Mouse (Mus musculus) embryonic facial prominence, embryonic 14.5 days (tissue): ENCODE measurements around the gene Dok1. TPM values are rescaled to one million over a fixed set of nuclear protein-coding genes. Genes with fewer than 3 reads are reported as not detected.

Experiments used
- ATAC-seq: fragments of 200-750 bp; cut with Nextera tagmentation; 2 replicates; pipeline ENCODE4 v1.8.0; 2017; ENCODE audit warnings: low read depth, moderate number of reproducible peaks, moderate TSS enrichment
- DNase-seq: peaks from one replicate; pipeline ENCODE4 v3.0.0-alpha.2; 2015; ENCODE audit warnings: low spot score
- H3K27ac ChIP-seq: fragments of 300-500 bp; sonication (generic); replicated peaks from 2 replicates; pipeline ENCODE4 v1.5.1; 2014; ENCODE audit warnings: low read depth, mild to moderate bottlenecking, low read length, moderate library complexity
- H3K27me3 ChIP-seq: fragments of 300-500 bp; sonication (generic); replicated peaks from 2 replicates; pipeline ENCODE4 v1.6.1; 2014; ENCODE audit warnings: low read length; ENCODE audit not compliant: control insufficient read depth, insufficient read depth
- H3K36me3 ChIP-seq: fragments of 300-500 bp; sonication (generic); 2 replicates; pipeline ENCODE4 v1.6.1; 2014; ENCODE audit warnings: low read length, mixed read lengths; ENCODE audit not compliant: control insufficient read depth, insufficient read depth
- H3K4me1 ChIP-seq: fragments of 300-500 bp; sonication (generic); 2 replicates; pipeline ENCODE4 v1.6.1; 2014; ENCODE audit warnings: antibody characterized with exemption, low read length; ENCODE audit not compliant: control insufficient read depth, insufficient read depth
- H3K4me2 ChIP-seq: fragments of 300-500 bp; sonication (generic); 2 replicates; pipeline ENCODE4 v1.6.1; 2014; ENCODE audit warnings: low read depth, mild to moderate bottlenecking, low read length, moderate library complexity, mixed read lengths
- H3K4me3 ChIP-seq: fragments of 300-500 bp; sonication (generic); 2 replicates; pipeline ENCODE4 v1.5.1; 2014; ENCODE audit warnings: low read depth, mild to moderate bottlenecking, low read length
- H3K9ac ChIP-seq: fragments of 300-500 bp; sonication (generic); 2 replicates; pipeline ENCODE4 v1.6.1; 2014; ENCODE audit warnings: low read depth, mild to moderate bottlenecking, low read length, moderate library complexity, mixed read lengths
- H3K9me3 ChIP-seq: fragments of 300-500 bp; sonication (generic); 2 replicates; pipeline ENCODE4 v1.6.1; 2016; ENCODE audit warnings: low read length; ENCODE audit not compliant: control insufficient read depth
- WGBS: fragments of 180-500 bp; shearing (Covaris S2); extraction: QIAGEN DNeasy Blood & Tissue Kit; methylation state at CpG from one replicate; pipeline ENCODE4 v1.1.7; 2014; 5-methylcytosine and 5-hydroxymethylcytosine counted together
- polyA plus RNA-seq: library from polyadenylated mRNA; unstranded; fragments of >200 nt; fragmentation: Nextera tagmentation; extraction: Ambion mirVana; gene quantifications from 2 replicates; pipeline ENCODE4 v1.2.1, GENCODE M21; 2014

Gene Dok1
- polyA plus RNA-seq, 1 experiment from 2014 or later = 6.7 TPM

DNA sequence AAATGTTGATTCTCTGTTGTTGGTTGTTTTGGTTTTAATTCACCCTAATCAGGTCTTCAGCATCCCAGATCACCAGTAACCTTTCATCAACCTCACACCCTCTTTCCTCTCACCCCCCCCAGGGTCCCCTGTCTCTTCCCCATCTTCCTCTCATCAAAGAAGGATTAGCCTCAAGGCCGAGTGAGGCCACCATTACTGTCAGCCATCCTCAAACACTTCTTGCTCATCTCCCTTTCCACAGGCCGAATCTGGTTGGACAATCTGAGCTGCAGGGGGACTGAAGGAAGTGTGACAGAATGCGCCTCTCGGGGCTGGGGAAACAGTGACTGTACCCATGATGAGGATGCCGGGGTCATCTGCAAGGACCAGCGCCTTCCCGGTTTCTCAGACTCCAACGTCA lies 3.9 kb upstream of the Dok1 start:
- H3K9ac ChIP-seq = no peak overlapping the region
- no peak overlapping the region for H3K4me2 ChIP-seq
- DNase-seq (no peak), ATAC-seq (no peak)
- H3K27me3 ChIP-seq = peaks cover 2% of the 10 kb centered on the region; the same call in 1 of the 2 replicates
- H3K27ac ChIP-seq = no peak overlapping the region
- H3K36me3 ChIP-seq = no peaks in the 10 kb centered on the region; the same call in 1 of the 2 replicates
- no peak overlapping the region for H3K4me3 ChIP-seq
- H3K9me3 ChIP-seq = no peaks in the 10 kb centered on the region
- peaks cover 20% of the 10 kb centered on the region for H3K4me1 ChIP-seq
- WGBS = 80% methylated on average over 8 of the region's 8 CpGs

DNA sequence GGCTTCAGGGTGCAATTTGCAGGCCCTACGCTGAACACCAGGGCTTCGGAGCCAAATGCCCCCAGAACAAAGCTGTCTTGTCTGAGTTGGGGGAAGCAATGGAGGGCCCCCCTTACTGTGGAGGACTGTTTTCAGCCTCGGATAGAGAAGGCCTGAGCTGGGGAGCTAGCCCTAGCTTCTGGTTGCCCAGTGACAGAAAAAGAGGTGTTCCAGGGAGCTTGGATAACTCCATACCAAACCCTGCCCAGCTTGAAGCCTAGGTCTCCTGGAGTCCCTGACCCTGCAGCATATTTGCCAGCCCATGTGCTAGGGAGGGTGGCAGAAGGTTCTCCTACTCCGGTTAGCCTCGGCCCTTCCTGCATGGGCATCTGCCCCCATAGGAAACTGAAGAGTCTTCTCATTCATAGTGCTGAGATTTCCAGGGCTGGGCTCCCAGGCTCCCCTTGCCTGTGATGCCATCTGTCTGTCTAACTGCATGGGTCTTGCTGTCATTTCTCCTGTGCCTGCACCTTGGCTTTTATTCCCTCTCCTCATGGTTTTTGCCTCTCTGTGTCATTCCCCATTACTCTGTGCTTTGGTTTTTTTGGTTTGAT lies 1.3 kb upstream of the Dok1 start:
- peak overlapping the region; percentile 63 for H3K4me2 ChIP-seq
- WGBS = 27% methylated on average over 5 of the region's 5 CpGs
- H3K27me3 ChIP-seq = peaks cover 14% of the 10 kb centered on the region; the same call in 1 of the 2 replicates
- H3K4me3 ChIP-seq = peak overlapping the region; percentile 56
- H3K4me1 ChIP-seq = peaks cover 25% of the 10 kb centered on the region
- 0 out of 2 replicates have a peak, but pooled peaks have one; percentile 5 for ATAC-seq
- peak overlapping the region; percentile 60 for H3K9ac ChIP-seq
- H3K27ac ChIP-seq = peak overlapping the region; percentile 80
- no peaks in the 10 kb centered on the region; the same call in 1 of the 2 replicates for H3K36me3 ChIP-seq
- H3K9me3 ChIP-seq = no peaks in the 10 kb centered on the region
- no peak for DNase-seq

DNA sequence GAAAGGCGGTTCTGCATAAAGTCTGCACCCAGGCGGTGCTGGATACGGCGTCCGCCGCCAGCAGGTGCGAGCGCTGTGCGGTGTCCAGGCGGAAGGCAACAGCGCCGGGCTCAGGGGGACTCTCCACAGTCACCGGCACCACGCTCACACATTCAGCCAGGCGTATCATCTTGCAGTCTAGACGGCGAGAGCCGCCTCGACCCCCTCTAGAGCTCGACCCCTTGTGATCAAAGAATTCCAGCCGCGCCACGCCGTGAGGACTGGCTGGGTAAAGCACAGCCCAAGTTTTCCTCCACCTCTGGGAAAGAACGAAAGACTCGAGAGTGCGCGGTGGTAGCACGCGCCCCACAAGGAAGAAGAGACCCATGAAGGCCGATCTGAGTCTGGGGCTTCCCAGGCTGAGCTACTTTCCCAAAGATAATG lies 491 bp downstream of the Dok1 start:
- ATAC-seq (peak; percentile 41), DNase-seq (peak; percentile 57)
- no peaks in the 10 kb centered on the region; the same call in 1 of the 2 replicates for H3K36me3 ChIP-seq
- no peaks in the 10 kb centered on the region for H3K9me3 ChIP-seq
- WGBS = under 1% methylated on average over 30 of the region's 31 CpGs
- H3K27me3 ChIP-seq = peaks cover 18% of the 10 kb centered on the region; the same call in 1 of the 2 replicates
- H3K9ac ChIP-seq = peak overlapping the region; percentile 60
- peak overlapping the region; percentile 56 for H3K4me3 ChIP-seq
- peak overlapping the region; percentile 80 for H3K27ac ChIP-seq
- peaks cover 22% of the 10 kb centered on the region for H3K4me1 ChIP-seq
- peak overlapping the region; percentile 63 for H3K4me2 ChIP-seq

DNA sequence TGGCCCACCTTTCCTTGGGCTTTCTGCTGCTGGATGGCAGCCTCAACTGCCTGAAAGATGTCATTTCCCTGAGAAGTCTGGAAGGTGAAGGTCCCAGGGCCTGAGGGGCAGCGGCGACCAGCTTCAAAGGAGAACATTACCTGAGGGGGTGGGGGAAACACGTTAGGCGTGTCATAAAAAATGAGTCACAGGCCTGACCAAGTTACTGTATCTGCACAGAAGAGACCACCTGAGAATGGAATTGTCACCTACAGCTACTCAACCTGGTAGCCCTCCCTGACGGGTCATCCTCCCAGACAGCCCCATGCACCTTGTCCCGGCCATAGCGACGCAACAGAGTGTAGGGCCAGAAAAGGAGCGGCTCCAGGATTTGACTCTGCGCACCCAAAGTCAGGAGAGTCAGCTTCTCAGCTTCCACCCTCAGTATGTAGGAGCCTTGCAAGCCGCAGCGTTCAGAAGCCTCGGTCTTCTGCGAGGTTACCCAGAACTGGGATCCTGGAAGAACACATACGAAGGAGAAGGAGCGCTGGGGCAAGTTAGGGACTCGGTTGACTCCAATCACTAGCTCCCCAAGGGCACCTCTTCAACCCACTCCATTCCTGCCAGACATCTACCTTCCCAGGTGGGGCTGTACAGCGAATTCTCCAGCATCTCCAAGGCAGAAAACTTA lies 1.2 kb downstream of the Dok1 start:
- Histone ChIP-seq H3K27ac (no peak overlapping the region), H3K4me2 (peak overlapping the region; percentile 63), H3K36me3 (no peaks in the 10 kb centered on the region), H3K4me3 (peak overlapping the region; percentile 56), H3K9ac (peak overlapping the region; percentile 60), H3K27me3 (peaks cover 18% of the 10 kb centered on the region; the same call in 1 of the 2 replicates), H3K9me3 (no peaks in the 10 kb centered on the region), H3K4me1 (peaks cover 25% of the 10 kb centered on the region)
- no peak for ATAC-seq
- WGBS = 27% methylated on average over 18 of the region's 18 CpGs
- DNase-seq = no peak

DNA sequence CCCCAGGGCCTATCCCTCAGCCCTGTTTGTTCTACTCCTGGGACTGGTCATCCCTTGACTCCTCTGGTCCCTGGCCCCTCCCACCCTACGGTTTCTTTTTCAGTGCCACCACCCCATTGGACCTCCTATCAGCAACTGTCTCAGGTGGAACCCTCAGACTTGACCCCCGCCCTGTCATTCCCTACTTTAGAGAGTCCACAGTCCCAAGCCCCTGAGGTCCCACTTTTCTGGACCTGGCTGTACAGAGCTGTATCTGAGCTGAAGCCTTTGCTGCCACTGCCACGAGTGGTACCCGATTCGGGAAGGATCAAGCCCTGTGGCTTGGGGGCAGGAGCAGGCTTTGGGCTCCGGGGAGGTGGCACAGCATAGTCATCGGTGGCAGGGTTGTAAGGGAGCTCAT lies 2.2 kb downstream of the Dok1 start:
- H3K27me3 ChIP-seq = peaks cover 18% of the 10 kb centered on the region; the same call in 1 of the 2 replicates
- H3K36me3 ChIP-seq = no peaks in the 10 kb centered on the region
- H3K4me2 ChIP-seq = no peak overlapping the region
- no peak overlapping the region for H3K9ac ChIP-seq
- H3K4me3 ChIP-seq = no peak overlapping the region
- ATAC-seq = no peak
- DNase-seq = no peak
- peaks cover 25% of the 10 kb centered on the region for H3K4me1 ChIP-seq
- no peak overlapping the region for H3K27ac ChIP-seq
- 71% methylated on average over 7 of the region's 7 CpGs for WGBS
- no peaks in the 10 kb centered on the region for H3K9me3 ChIP-seq

DNA sequence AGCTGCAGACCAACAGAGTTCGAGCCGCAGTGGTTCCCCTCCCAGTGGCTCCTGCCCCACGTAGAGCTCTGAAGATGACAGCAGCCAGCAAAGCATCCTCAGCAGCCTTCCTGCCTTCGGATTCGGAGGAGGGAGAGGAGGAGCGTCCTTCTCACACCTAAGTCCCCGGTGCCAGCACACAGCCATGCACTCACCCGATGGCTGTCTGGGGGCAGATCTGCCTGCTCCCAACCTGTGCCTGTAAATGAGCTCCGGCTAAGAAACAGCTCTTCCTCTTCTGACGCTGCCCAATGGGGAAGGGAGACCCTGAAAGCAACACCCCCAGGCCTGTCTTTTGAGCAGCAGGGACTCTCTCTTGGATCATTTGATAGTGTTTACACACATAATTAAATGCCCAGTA lies 3.5 kb downstream of the Dok1 start:
- H3K36me3 ChIP-seq = no peaks in the 10 kb centered on the region
- peaks cover 18% of the 10 kb centered on the region; the same call in 1 of the 2 replicates for H3K27me3 ChIP-seq
- no peak overlapping the region for H3K9ac ChIP-seq
- ATAC-seq (no peak), DNase-seq (no peak)
- 22% methylated on average over 7 of the region's 10 CpGs for WGBS
- H3K4me3 ChIP-seq = no peak overlapping the region
- H3K4me2 ChIP-seq = no peak overlapping the region
- peaks cover 19% of the 10 kb centered on the region for H3K4me1 ChIP-seq
- no peak overlapping the region for H3K27ac ChIP-seq
- no peaks in the 10 kb centered on the region for H3K9me3 ChIP-seq

DNA sequence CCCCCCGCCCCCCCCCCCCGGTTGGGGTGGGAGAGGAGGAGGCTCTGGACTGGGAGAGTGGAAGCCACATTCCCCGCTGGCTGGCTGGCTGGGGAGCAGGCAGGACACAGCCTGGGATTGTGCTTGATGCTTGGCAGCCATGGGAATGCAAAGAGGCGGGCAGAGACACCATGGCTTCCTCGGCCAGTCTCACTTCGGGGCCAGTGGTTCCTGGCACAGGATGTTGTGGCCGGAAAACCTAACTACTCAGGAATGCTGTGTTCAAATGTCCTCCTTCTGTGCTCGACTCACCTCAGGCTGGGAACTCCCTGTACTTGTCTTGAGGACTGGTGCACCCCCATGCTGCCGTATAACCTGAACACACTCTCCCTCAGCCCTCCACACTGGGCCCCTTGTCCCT lies 5.6 kb downstream of the Dok1 start:
- Histone ChIP-seq H3K36me3 (no peaks in the 10 kb centered on the region), H3K4me3 (no peak overlapping the region), H3K27me3 (peaks cover 18% of the 10 kb centered on the region; the same call in 1 of the 2 replicates), H3K4me1 (peaks cover 19% of the 10 kb centered on the region), H3K27ac (peak overlapping the region; percentile 39), H3K4me2 (no peak overlapping the region), H3K9me3 (no peaks in the 10 kb centered on the region), H3K9ac (no peak overlapping the region)
- 43% methylated on average over 7 of the region's 9 CpGs for WGBS
- ATAC-seq (peak; percentile 23; the same call in 1 of the 2 replicates), DNase-seq (peak; percentile 40)

DNA sequence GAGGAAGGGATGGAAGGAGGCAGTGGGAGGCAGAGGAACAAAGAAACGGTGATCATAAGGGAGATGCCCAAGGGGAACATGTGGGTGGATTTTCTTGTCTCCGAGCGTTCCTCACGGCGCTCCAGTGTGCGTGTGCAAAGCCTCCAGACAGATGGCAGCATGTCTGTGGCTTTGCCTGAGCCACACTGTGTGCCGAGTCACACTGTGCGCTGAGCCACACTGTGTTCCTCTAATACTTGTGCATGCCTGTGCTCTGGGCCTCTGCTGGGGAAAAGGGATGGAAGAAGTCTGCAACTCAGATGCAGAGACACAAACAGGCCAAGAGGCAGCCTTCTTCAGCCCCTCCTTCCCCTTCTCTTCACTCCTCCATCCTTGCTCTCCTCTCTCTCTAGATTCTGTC lies 6.0 kb downstream of the Dok1 start:
- Histone ChIP-seq H3K4me2 (no peak overlapping the region), H3K36me3 (no peaks in the 10 kb centered on the region), H3K4me3 (no peak overlapping the region), H3K27me3 (peaks cover 18% of the 10 kb centered on the region; the same call in 1 of the 2 replicates), H3K27ac (0 out of 2 replicates have a peak overlapping the region, but pooled peaks have one; percentile 33), H3K9me3 (no peaks in the 10 kb centered on the region), H3K4me1 (peaks cover 15% of the 10 kb centered on the region), H3K9ac (no peak overlapping the region)
- DNase-seq = no peak
- WGBS = 60% methylated on average over 8 of the region's 8 CpGs
- ATAC-seq = no peak
